Mouse (Mus musculus) common myeloid progenitor, adult 5-6 weeks (primary cell): Measurements from ENCODE around the gene Nek11. TPM values are rescaled to one million over a fixed set of nuclear protein-coding genes. Genes with fewer than 3 reads are reported as not detected.
A peak's percentile ranks its signal among the peaks of the same experiment; 100 is the strongest.

Experiments used
- ATAC-seq: replicated peaks from 2 replicates; pipeline ENCODE4 v1.8.0; 2016; ENCODE audit warnings: low read depth, mild to moderate bottlenecking, moderate TSS enrichment, inconsistent platforms; ENCODE audit not compliant: poor library complexity, severe bottlenecking
- total RNA-seq: library from RNA; stranded (forward); fragments of 200-1000, 187-1606 nt; gene quantifications from 2 replicates; pipeline ENCODE4 v1.2.3, GENCODE M21; 2017

The Nek11 gene
- not detected in 2 replicates for total RNA-seq

- peak; percentile 99 for ATAC-seq
Observed at GRCm38 (mm10) chr9:105395218-105395627, at the start of gene Nek11, which contains the start of gene Aste1. Gene Nek11, minus strand, starts transcription at chr9:105395524. Gene Aste1, plus strand, starts transcription at chr9:105395392.

GRCm38 (mm10) chr9:105408549-105408948, 13.2 kb upstream of the Nek11 start:
- ATAC-seq, result no peak

- no peak for ATAC-seq
Observed at GRCm38 (mm10) chr9:105394720-105395119, 604 bp downstream of the Nek11 start.

- no peak for ATAC-seq
Observed at GRCm38 (mm10) chr9:105390616-105391015, 4.7 kb downstream of the Nek11 start.

GRCm38 (mm10) chr9:105389289-105389688, 6.0 kb downstream of the Nek11 start:
- ATAC-seq, result peak; percentile 75

GRCm38 (mm10) chr9:105387403-105387802, 7.9 kb downstream of the Nek11 start:
- ATAC-seq, result no peak

- no peak for ATAC-seq
Observed at GRCm38 (mm10) chr9:105379533-105380145, 15.7 kb downstream of the Nek11 start.

- no peak for ATAC-seq
Observed at GRCm38 (mm10) chr9:105377622-105378021, 17.7 kb downstream of the Nek11 start.

- ATAC-seq, result no peak
Observed at GRCm38 (mm10) chr9:105376954-105377530, 18.3 kb downstream of the Nek11 start.

- ATAC-seq, result no peak
Observed at GRCm38 (mm10) chr9:105376411-105376810, 18.9 kb downstream of the Nek11 start.

GRCm38 (mm10) chr9:105374361-105374760, 21.0 kb downstream of the Nek11 start:
- no peak for ATAC-seq

GRCm38 (mm10) chr9:105368605-105369004, 26.7 kb downstream of the Nek11 start:
- ATAC-seq, result no peak

- no peak for ATAC-seq
Observed at GRCm38 (mm10) chr9:105366199-105366598, 29.1 kb downstream of the Nek11 start.

- ATAC-seq, result no peak
Observed at GRCm38 (mm10) chr9:105363520-105364231, 31.6 kb downstream of the Nek11 start.

GRCm38 (mm10) chr9:105362181-105362580, 33.1 kb downstream of the Nek11 start:
- no peak for ATAC-seq

GRCm38 (mm10) chr9:105349034-105349433, 46.3 kb downstream of the Nek11 start:
- ATAC-seq, result no peak

GRCm38 (mm10) chr9:105348242-105349031, 46.9 kb downstream of the Nek11 start:
- ATAC-seq, result no peak

- no peak for ATAC-seq
Observed at GRCm38 (mm10) chr9:105342994-105343656, 52.2 kb downstream of the Nek11 start.

- no peak for ATAC-seq
Observed at GRCm38 (mm10) chr9:105342565-105342964, 52.8 kb downstream of the Nek11 start.

GRCm38 (mm10) chr9:105332436-105333016, 62.8 kb downstream of the Nek11 start:
- ATAC-seq, result no peak
